Mouse (Mus musculus) lung, postnatal 25 days (tissue): ENCODE data around the gene Sirt1.
"Not testable (repeated sequence)": the region's sequence is repeated elsewhere in the genome, so short reads cannot be mapped to it uniquely, and the experiment has no call there.

Experiments used
- DNase-seq: peaks from one replicate; pipeline ENCODE4 v3.0.0; 2022; ENCODE audit warnings: low spot score

The Sirt1 gene

GRCm38 (mm10) chr10:63388948-63389347, 7.4 kb upstream of the Sirt1 start:
- no peak for DNase-seq

GRCm38 (mm10) chr10:63386991-63387390, 5.5 kb upstream of the Sirt1 start:
- DNase-seq: no peak

- peak; percentile 87 for DNase-seq
These were observed 4.9 kb upstream of the Sirt1 start for GRCm38 (mm10) chr10:63386444-63386843.

GRCm38 (mm10) chr10:63385897-63386296, 4.4 kb upstream of the Sirt1 start:
- DNase-seq: not testable (repeated sequence)

GRCm38 (mm10) chr10:63382372-63383279, 1.1 kb upstream of the Sirt1 start, which contains the start of gene Dnajc12:
Dnajc12 (plus strand) TSS chr10:63382443.
- DNase-seq: peak; percentile 94

- no peak for DNase-seq
These were observed 2.4 kb downstream of the Sirt1 start for GRCm38 (mm10) chr10:63378948-63379680.

- peak; percentile 67 for DNase-seq
These were observed 4.0 kb downstream of the Sirt1 start for GRCm38 (mm10) chr10:63377468-63377867.

- no peak for DNase-seq
These were observed 5.2 kb downstream of the Sirt1 start for GRCm38 (mm10) chr10:63376303-63376702.

- peak; percentile 36 for DNase-seq
These were observed 13.5 kb downstream of the Sirt1 start for GRCm38 (mm10) chr10:63368041-63368440.

- DNase-seq: no peak
These were observed 14.1 kb downstream of the Sirt1 start for GRCm38 (mm10) chr10:63367386-63367785.

- DNase-seq: no peak
These were observed 15.5 kb downstream of the Sirt1 start for GRCm38 (mm10) chr10:63365918-63366455.

GRCm38 (mm10) chr10:63360502-63360901, 21.0 kb downstream of the Sirt1 start:
- no peak for DNase-seq

- DNase-seq: no peak
These were observed 29.4 kb downstream of the Sirt1 start for GRCm38 (mm10) chr10:63352111-63352510.

- not testable (repeated sequence) for DNase-seq
These were observed 30.4 kb downstream of the Sirt1 start for GRCm38 (mm10) chr10:63351099-63351498.

- no peak for DNase-seq
These were observed 30.8 kb downstream of the Sirt1 start for GRCm38 (mm10) chr10:63350666-63351065.

GRCm38 (mm10) chr10:63348291-63348690, 33.2 kb downstream of the Sirt1 start:
- no peak for DNase-seq

- no peak for DNase-seq
These were observed 36.8 kb downstream of the Sirt1 start for GRCm38 (mm10) chr10:63344751-63345150.

GRCm38 (mm10) chr10:63341351-63341750, 40.2 kb downstream of the Sirt1 start:
- DNase-seq: no peak

- peak; percentile 91 for DNase-seq
These were observed 42.4 kb downstream of the Sirt1 start for GRCm38 (mm10) chr10:63338914-63339643.

GRCm38 (mm10) chr10:63337951-63338836, 43.3 kb downstream of the Sirt1 start:
- peak; percentile 59 for DNase-seq

- DNase-seq: no peak
These were observed 44.2 kb downstream of the Sirt1 start for GRCm38 (mm10) chr10:63337326-63337725.
